Mouse (Mus musculus): Measurements from ENCODE around the gene Tmem88. TPM values are rescaled to one million over a fixed set of nuclear protein-coding genes. Genes with fewer than 3 reads are reported as not detected.
A peak's percentile ranks its signal among the peaks of the same experiment; 100 is the strongest.

Tmem88 gene
- polyA plus RNA-seq, 1 experiment from 2014 or later, result 96.5 TPM

DNA sequence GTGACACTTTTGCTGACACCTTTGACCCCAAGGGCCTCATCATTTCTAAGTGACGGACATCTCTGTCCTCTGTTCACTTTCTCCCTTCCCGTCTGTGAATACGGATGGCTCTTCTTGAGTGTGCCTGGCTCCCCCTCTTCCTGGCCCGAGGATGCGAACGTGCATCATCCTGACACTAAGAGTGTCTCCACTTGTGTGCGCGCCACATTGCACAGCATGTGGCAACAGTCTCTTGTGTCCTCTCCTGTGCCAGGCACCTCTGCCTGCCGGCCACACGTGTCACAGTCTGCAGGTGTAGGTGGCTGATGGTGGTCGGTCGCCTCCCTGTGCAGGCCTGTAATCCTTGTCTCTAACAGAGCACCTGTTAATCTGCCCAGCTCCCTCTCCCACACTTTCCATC is 26.4 kb downstream of the Tmem88 start:
- H3K36me3 ChIP-seq (ENCODE audit: insufficient read depth, low read length), result 0 out of 2 replicates have a peak, but pooled peaks cover 5% of the 10 kb centered on the region
- ATAC-seq, result no peak
- no peaks in the 10 kb centered on the region for H3K27me3 ChIP-seq (replicated peaks; ENCODE audit: insufficient read depth, low read length)
- DNase-seq (ENCODE audit: low spot score), result no peak
- no peak for TF ChIP-seq EP300 (IDR thresholded peaks at IDR 0.05)
- no peak for TF ChIP-seq CTCF (IDR thresholded peaks at IDR 0.05)
- no peak overlapping the region for H3K27ac ChIP-seq (ENCODE audit: low read length)
- peaks cover 5% of the 10 kb centered on the region for H3K4me1 ChIP-seq (ENCODE audit: insufficient read depth, low read depth, low read length)
- no peak overlapping the region for H3K4me2 ChIP-seq (replicated peaks; ENCODE audit: low read depth, low read length)
- H3K9me3 ChIP-seq (ENCODE audit: low read length), result no peaks in the 10 kb centered on the region
- WGBS, result 48% methylated on average over 12 of the region's 12 CpGs
- no peak overlapping the region for H3K4me3 ChIP-seq (ENCODE audit: low read depth, low read length)
- no peak overlapping the region for H3K9ac ChIP-seq (replicated peaks; ENCODE audit: low read depth)

DNA sequence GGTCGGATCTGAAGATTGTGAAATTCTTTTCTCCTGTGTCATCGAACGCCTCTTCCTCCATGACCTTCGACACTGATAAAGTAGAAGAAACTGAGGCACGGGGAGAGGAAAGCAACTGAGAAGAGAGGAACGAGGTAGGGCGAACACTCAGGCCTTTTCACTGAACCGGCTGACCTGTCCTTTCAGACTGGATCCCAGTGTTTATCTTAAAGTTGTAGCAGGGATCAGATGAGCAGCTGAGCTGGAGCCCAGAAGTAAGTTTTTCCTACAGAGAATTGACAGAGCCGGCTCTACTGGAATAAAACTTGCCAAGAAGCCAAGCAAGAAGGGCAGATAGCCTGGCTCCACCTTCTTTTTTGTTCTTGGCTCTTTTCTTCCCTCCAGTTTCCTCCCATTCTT is 27.2 kb downstream of the Tmem88 start:
- 13% methylated on average over 9 of the region's 9 CpGs for WGBS
- ATAC-seq (no peak), DNase-seq (ENCODE audit: low spot score) (peak; percentile 36)
- H3K9me3 ChIP-seq (ENCODE audit: low read length), result no peaks in the 10 kb centered on the region
- peaks cover 6% of the 10 kb centered on the region for H3K4me1 ChIP-seq (ENCODE audit: insufficient read depth, low read depth, low read length)
- no peak overlapping the region for H3K9ac ChIP-seq (replicated peaks; ENCODE audit: low read depth)
- peak overlapping the region; percentile 60 for H3K27ac ChIP-seq (ENCODE audit: low read length)
- no peak overlapping the region for H3K4me3 ChIP-seq (ENCODE audit: low read depth, low read length)
- TF ChIP-seq CTCF (IDR thresholded peaks at IDR 0.05), result no peak
- no peak for TF ChIP-seq EP300 (IDR thresholded peaks at IDR 0.05)
- H3K36me3 ChIP-seq (ENCODE audit: insufficient read depth, low read length), result 0 out of 2 replicates have a peak, but pooled peaks cover 3% of the 10 kb centered on the region
- H3K4me2 ChIP-seq (replicated peaks; ENCODE audit: low read depth, low read length), result no peak overlapping the region
- no peaks in the 10 kb centered on the region for H3K27me3 ChIP-seq (replicated peaks; ENCODE audit: insufficient read depth, low read length)

DNA sequence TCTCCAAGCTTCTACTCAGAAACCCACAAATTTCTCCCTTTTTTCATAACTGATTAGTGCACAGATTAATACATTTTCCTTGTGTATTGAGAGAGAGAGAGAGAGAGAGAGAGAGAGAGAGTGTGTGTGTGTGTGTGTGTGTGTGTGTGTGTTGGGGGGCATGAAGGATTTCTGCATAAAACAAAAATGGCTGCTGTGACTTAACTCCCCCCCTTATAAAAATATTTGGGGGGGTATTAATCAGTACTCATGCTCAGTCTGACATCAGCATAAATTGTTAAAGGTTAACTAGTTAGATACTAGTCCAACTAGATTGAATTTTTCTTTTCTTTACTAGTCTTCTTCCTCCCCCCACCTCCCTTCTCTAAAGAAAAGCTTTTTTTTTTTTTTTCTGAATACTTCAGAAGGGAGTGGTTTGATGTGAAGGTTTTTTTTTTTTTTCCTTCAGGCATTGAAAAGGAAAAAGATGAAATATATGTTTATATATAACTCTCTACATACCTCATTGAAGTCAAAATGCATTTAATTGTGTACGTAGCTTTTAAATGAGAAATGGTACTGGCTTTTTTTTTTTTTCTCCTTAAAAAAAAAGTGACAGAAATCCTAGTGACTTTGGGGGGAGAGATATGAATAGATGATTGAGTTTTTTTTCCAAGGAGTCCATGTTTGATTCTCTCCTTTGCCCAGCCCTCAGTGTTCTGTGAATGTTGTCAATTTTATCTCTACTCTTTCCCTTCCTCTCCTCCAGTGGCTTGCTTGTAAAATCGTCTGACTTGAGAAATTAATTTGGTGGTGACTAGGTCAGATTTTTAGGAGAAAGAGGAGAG is 27.8 kb downstream of the Tmem88 start:
- no peak for ATAC-seq
- Histone ChIP-seq H3K4me1 (ENCODE audit: insufficient read depth, low read depth, low read length) (peaks cover 13% of the 10 kb centered on the region), H3K4me3 (ENCODE audit: low read depth, low read length) (peak overlapping the region; percentile 98; the same call in 1 of the 2 replicates), H3K27ac (ENCODE audit: low read length) (peak overlapping the region; percentile 100), H3K27me3 (replicated peaks; ENCODE audit: insufficient read depth, low read length) (no peaks in the 10 kb centered on the region), H3K36me3 (ENCODE audit: insufficient read depth, low read length) (no peaks in the 10 kb centered on the region), H3K9ac (replicated peaks; ENCODE audit: low read depth) (peak overlapping the region; percentile 95), H3K9me3 (ENCODE audit: low read length) (no peaks in the 10 kb centered on the region), H3K4me2 (replicated peaks; ENCODE audit: low read depth, low read length) (peak overlapping the region; percentile 77)
- WGBS, result 6% methylated on average over 2 of the region's 2 CpGs
- TF ChIP-seq CTCF (IDR thresholded peaks at IDR 0.05) (no peak), EP300 (IDR thresholded peaks at IDR 0.05) (no peak)
- peak; percentile 69 for DNase-seq (ENCODE audit: low spot score)

DNA sequence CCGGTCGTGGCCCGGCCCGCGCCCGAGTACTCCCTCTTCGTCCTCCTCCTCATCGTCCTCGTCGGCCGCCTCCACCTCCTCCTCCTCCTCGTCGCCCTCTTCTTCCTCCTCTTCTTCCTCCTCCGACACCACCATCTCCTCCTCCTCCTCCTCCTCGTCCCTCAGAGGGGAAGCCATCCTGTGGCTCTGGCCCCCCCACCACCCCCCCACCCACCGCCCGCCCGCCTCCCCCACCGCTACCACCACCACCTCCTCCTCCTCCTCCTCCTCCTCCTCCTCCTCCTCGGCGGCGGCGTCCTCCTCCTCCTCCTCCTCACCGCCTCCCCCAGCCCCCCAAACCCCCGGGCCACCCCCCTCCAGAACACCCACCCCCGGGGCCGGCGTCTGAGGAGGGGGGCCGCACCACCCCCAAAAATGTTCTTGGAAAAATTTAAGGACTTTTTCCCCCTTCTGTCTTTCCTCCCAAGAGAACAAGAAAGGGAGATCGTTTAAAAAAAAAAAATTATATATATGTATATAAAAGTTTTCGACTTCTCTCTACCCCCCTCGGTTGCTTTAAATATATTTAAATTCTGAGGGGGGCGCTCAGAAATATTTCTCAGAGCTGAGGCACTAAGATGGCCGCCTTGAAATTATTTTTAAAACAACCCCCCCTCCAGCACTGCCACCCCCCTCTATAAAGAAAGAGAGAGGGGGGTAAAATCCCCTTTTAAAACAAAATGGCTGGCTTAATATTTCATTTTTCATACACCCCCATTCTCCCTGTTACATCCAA is 28.6 kb downstream of the Tmem88 start, which contains the start of gene Chd3:
Gene Chd3, minus strand, starts transcription at position 192 of the 775 bp plus-strand sequence.
- 2% methylated on average over 14 of the region's 34 CpGs for WGBS
- Histone ChIP-seq H3K27me3 (replicated peaks; ENCODE audit: insufficient read depth, low read length) (no peaks in the 10 kb centered on the region), H3K4me3 (ENCODE audit: low read depth, low read length) (peak within 1 kb of the TSS; percentile 98), H3K4me1 (ENCODE audit: insufficient read depth, low read depth, low read length) (peaks cover 20% of the 10 kb centered on the region), H3K36me3 (ENCODE audit: insufficient read depth, low read length) (no peaks in the 10 kb centered on the region), H3K9ac (replicated peaks; ENCODE audit: low read depth) (peak within 1 kb of the TSS; percentile 95), H3K9me3 (ENCODE audit: low read length) (no peaks in the 10 kb centered on the region), H3K27ac (ENCODE audit: low read length) (peak within 1 kb of the TSS; percentile 100), H3K4me2 (replicated peaks; ENCODE audit: low read depth, low read length) (peak within 1 kb of the TSS; percentile 77)
- ATAC-seq (no peak), DNase-seq (ENCODE audit: low spot score) (peak; percentile 53)
- TF ChIP-seq EP300 (IDR thresholded peaks at IDR 0.05), result 0 out of 2 replicates have a peak, but pooled peaks have one; percentile 7
- no peak for TF ChIP-seq CTCF (IDR thresholded peaks at IDR 0.05)

DNA sequence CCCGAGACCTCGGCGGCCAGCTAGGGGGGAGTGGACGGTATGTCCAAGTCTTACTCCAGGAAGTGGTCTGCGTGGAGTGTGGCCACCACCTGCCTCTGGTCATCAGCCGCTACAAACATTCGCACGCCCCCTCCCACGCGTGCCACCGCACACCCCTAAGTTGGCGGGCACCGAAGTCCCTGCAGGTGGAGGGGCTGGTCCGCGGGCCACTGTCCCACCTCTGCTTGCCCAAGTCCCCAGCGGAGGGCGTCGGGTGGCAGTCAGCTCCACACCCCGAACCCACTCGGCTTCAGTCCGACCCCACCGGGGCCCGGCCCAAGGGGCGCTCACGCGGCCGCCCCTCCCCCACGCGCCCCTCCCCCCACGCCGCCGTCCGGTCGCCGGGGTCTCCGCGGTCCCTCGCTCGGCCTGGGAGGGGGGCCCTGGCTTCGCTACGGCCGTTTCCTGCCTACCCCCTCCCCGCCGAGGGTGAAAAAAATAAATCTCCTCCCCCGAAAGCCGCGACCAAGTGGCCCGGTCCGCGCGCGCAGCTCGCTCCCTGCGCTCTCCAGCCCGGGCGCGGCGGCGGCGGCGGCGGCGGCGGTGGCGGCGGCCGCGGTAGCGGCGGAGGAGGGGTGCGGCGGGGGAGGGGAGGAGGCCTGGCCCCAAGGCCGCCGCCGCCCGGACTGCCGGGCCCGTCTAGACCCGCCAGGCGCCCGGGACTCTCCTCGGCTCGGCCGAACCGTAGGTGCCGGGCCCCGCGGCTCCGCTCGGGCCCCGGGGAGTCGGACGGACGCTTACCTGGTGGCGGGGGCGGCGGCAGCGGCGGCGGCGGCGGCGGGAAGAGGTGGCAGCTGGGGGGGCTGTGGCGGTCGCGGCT is 29.4 kb downstream of the Tmem88 start:
- H3K9ac ChIP-seq (replicated peaks; ENCODE audit: low read depth), result peak overlapping the region; percentile 95
- H3K9me3 ChIP-seq (ENCODE audit: low read length), result no peaks in the 10 kb centered on the region
- peak; percentile 11 for ATAC-seq
- H3K36me3 ChIP-seq (ENCODE audit: insufficient read depth, low read length), result no peaks in the 10 kb centered on the region
- no peaks in the 10 kb centered on the region for H3K27me3 ChIP-seq (replicated peaks; ENCODE audit: insufficient read depth, low read length)
- H3K4me3 ChIP-seq (ENCODE audit: low read depth, low read length), result peak overlapping the region; percentile 98
- TF ChIP-seq CTCF (IDR thresholded peaks at IDR 0.05) (no peak), EP300 (IDR thresholded peaks at IDR 0.05) (no peak)
- peak overlapping the region; percentile 77 for H3K4me2 ChIP-seq (replicated peaks; ENCODE audit: low read depth, low read length)
- peaks cover 24% of the 10 kb centered on the region for H3K4me1 ChIP-seq (ENCODE audit: insufficient read depth, low read depth, low read length)
- peak overlapping the region; percentile 100 for H3K27ac ChIP-seq (ENCODE audit: low read length)
- WGBS, result under 1% methylated on average over 36 of the region's 106 CpGs
- peak; percentile 72 for DNase-seq (ENCODE audit: low spot score)
